Comparison of ENCODE assay signal across 8 mouse cellular contexts in genomic region chr17:34309683-34310385, GRCm38 (mm10). TPM values are rescaled to one million over a fixed set of nuclear protein-coding genes. Genes with fewer than 3 reads are reported as not detected.
DNase-seq lines count a peak whose midpoint lies in the region; ATAC-seq and TF ChIP-seq lines count a peak whose summit lies in the region.

No protein-coding gene starts in this region.

- no peak overlapping the region for H3K27ac ChIP-seq in ES-E14 (ENCODE audit: insufficient read depth, low read depth, low read length, poor library complexity, severe bottlenecking)
- H3K27ac ChIP-seq in hindbrain, embryonic 10.5 days = peak overlapping the region; percentile 83
- no peak overlapping the region for H3K27ac ChIP-seq in lung, embryonic 15.5 days

- H3K9me3 ChIP-seq in ES-E14 (ENCODE audit: control insufficient read depth, insufficient read depth, low read depth, low read length) = no peaks in the 10 kb centered on the region
- no peaks in the 10 kb centered on the region for H3K9me3 ChIP-seq in hindbrain, embryonic 10.5 days
- H3K9me3 ChIP-seq in lung, embryonic 15.5 days = no peaks in the 10 kb centered on the region

- WGBS in hindbrain, embryonic 10.5 days = 25% methylated on average over 38 of the region's 38 CpGs
- 19% methylated on average over 38 of the region's 38 CpGs for WGBS in lung, embryonic 15.5 days

- DNase-seq in ES-E14 (ENCODE audit: low read depth, low spot score) = no peak
- DNase-seq in cerebellum, adult 8-10 months = peak; percentile 30
- DNase-seq in forelimb bud, embryonic 11.5 days (ENCODE audit: low read depth, low spot score) = peak; percentile 66
- peak; percentile 72 for DNase-seq in hindbrain, embryonic 10.5 days (ENCODE audit: low spot score)
- peak; percentile 59 to 67 for DNase-seq in layer of hippocampus, postnatal 10 days (ENCODE audit: low spot score in 2 of 2)
- DNase-seq in ovary, adult 18-20 months (ENCODE audit: low spot score) = peak; percentile 63
- DNase-seq in thymus, postnatal 36 days = peak; percentile 72 to 76

- peaks cover 5% of the 10 kb centered on the region; the same call in 1 of the 2 replicates for H3K27me3 ChIP-seq in hindbrain, embryonic 10.5 days (ENCODE audit: insufficient read depth, poor library complexity, severe bottlenecking)
- H3K27me3 ChIP-seq in lung, embryonic 15.5 days = peaks cover 3% of the 10 kb centered on the region; the same call in 1 of the 2 replicates

- H3K4me3 ChIP-seq in ES-E14 (ENCODE audit: insufficient read depth in 1 of 2, low read depth in 1 of 2, low read length in 2 of 2, poor library complexity in 1 of 2, severe bottlenecking in 1 of 2) = peak overlapping the region; percentile 52 to 61
- H3K4me3 ChIP-seq in hindbrain, embryonic 10.5 days = peak overlapping the region; percentile 64
- H3K4me3 ChIP-seq in lung, embryonic 15.5 days = peak overlapping the region; percentile 61

- peak; percentile 71; the same call in 1 of the 2 replicates for ATAC-seq in lung, embryonic 15.5 days (ENCODE audit: borderline replicate concordance, extremely low read depth, low FRiP score, low TSS enrichment)

- H3K4me2 ChIP-seq in lung, embryonic 15.5 days = peak overlapping the region; percentile 81

- in situ Hi-C loops in ES-E14 (cut with MboI; ENCODE audit: low sequenced_read_pairs in 2 of 2, unreplicated experiment in 2 of 2) = loop anchor here in 1 of 2 experiments (5.0 kb wide), 1 partner anchor 63 kb away; no protein-coding TSS in a partner anchor

- peak overlapping the region; percentile 48; the same call in 1 of the 2 replicates for H3K9ac ChIP-seq in ES-E14 (ENCODE audit: insufficient read depth, low read depth, low read length, poor library complexity, severe bottlenecking)
- peak overlapping the region; percentile 60 for H3K9ac ChIP-seq in lung, embryonic 15.5 days

- H3K4me1 ChIP-seq in ES-E14 (ENCODE audit: control insufficient read depth in 2 of 2, insufficient read depth in 2 of 2, low read length in 2 of 2, poor library complexity in 1 of 2) = peaks cover 0 to 4% of the 10 kb centered on the region in 2 experiments; a peak in 1 of 4 replicates
- H3K4me1 ChIP-seq in hindbrain, embryonic 10.5 days (replicated peaks) = peaks cover 5% of the 10 kb centered on the region
- 0 out of 2 replicates have a peak, but pooled peaks cover 3% of the 10 kb centered on the region for H3K4me1 ChIP-seq in lung, embryonic 15.5 days

- H3K36me3 ChIP-seq in ES-E14 (ENCODE audit: control insufficient read depth, insufficient read depth, low read length, poor library complexity, severe bottlenecking) = no peaks in the 10 kb centered on the region
- H3K36me3 ChIP-seq in hindbrain, embryonic 10.5 days = no peaks in the 10 kb centered on the region
- no peaks in the 10 kb centered on the region for H3K36me3 ChIP-seq in lung, embryonic 15.5 days

TF ChIP-seq in ES-E14, 5 proteins besides CTCF, POLR2A, EP300 and RAD21:
- TF ChIP-seq CHD2 (IDR thresholded peaks at IDR 0.05; ENCODE audit: low read depth, low read length) = no peak
- TF ChIP-seq ZNF384 (IDR thresholded peaks at IDR 0.05; ENCODE audit: low read depth, low read length) = no peak
- TF ChIP-seq HCFC1 (IDR thresholded peaks at IDR 0.05; ENCODE audit: borderline replicate concordance, insufficient read depth, low read length) = no peak
- no peak for TF ChIP-seq MAFK (IDR thresholded peaks at IDR 0.05; ENCODE audit: insufficient read depth, low read depth, low read length)
- TF ChIP-seq ZC3H11A (IDR thresholded peaks at IDR 0.05; ENCODE audit: borderline replicate concordance, low read depth, low read length) = no peak

RNA-seq across cellular contexts. Expression of gene H2-Eb1, which starts 4.2 kb away (rescaled TPM):
- 3.4 and 5.7 TPM in 2 replicates for total RNA-seq in ES-E14 (2012; rRNA removed)
- 1.0 and 1.3 TPM in 2 replicates for polyA plus RNA-seq in hindbrain, embryonic 10.5 days (2016; fragmentation: Nextera tagmentation; extraction: Ambion mirVana)
- total RNA-seq in layer of hippocampus, postnatal 10 days (2021) = 1 to 10 TPM; 1.3 to 2.3 TPM
- polyA plus RNA-seq in lung, embryonic 15.5 days (2015; fragmentation: Nextera tagmentation; extraction: Ambion mirVana) = 4.7 and 12.0 TPM in 2 replicates

RNA-seq across cellular contexts. Expression of gene H2-Eb2, which starts 15.6 kb away (rescaled TPM):
- total RNA-seq in ES-E14 (2012; rRNA removed) = not detected in 2 replicates
- not detected in 2 replicates for polyA plus RNA-seq in hindbrain, embryonic 10.5 days (2016; fragmentation: Nextera tagmentation; extraction: Ambion mirVana)
- not detected for total RNA-seq in layer of hippocampus, postnatal 10 days (2021)
- 0.11 TPM in 1 of 2 replicates, not detected in the other for polyA plus RNA-seq in lung, embryonic 15.5 days (2015; fragmentation: Nextera tagmentation; extraction: Ambion mirVana)

RNA-seq across cellular contexts. Expression of gene H2-Aa, which starts 22.2 kb away (rescaled TPM):
- total RNA-seq in ES-E14 (2012; rRNA removed) = 0.48 and 1.6 TPM in 2 replicates
- not detected in 2 replicates for polyA plus RNA-seq in hindbrain, embryonic 10.5 days (2016; fragmentation: Nextera tagmentation; extraction: Ambion mirVana)
- under 1 TPM; 0.64 to 0.69 TPM for total RNA-seq in layer of hippocampus, postnatal 10 days (2021)
- 6.3 and 18.9 TPM in 2 replicates for polyA plus RNA-seq in lung, embryonic 15.5 days (2015; fragmentation: Nextera tagmentation; extraction: Ambion mirVana)

RNA-seq across cellular contexts. Expression of gene Btnl2, which starts 44.8 kb away (rescaled TPM):
- not detected in 2 replicates for total RNA-seq in ES-E14 (2012; rRNA removed)
- not detected in 2 replicates for polyA plus RNA-seq in hindbrain, embryonic 10.5 days (2016; fragmentation: Nextera tagmentation; extraction: Ambion mirVana)
- 1 to 10 TPM in 1 of 2 experiments, under 1 TPM in 1; 0.58 to 1.3 TPM for total RNA-seq in layer of hippocampus, postnatal 10 days (2021)
- 0.08 and 0.16 TPM in 2 replicates for polyA plus RNA-seq in lung, embryonic 15.5 days (2015; fragmentation: Nextera tagmentation; extraction: Ambion mirVana)

RNA-seq across cellular contexts. Expression of gene H2-Ab1, which starts 52.3 kb away (rescaled TPM):
- total RNA-seq in ES-E14 (2012; rRNA removed) = 1.9 and 2.9 TPM in 2 replicates
- 4.7 and 5.3 TPM in 2 replicates for polyA plus RNA-seq in hindbrain, embryonic 10.5 days (2016; fragmentation: Nextera tagmentation; extraction: Ambion mirVana)
- total RNA-seq in layer of hippocampus, postnatal 10 days (2021) = 1 to 10 TPM; 1.6 to 1.8 TPM
- 12.1 and 42.0 TPM in 2 replicates for polyA plus RNA-seq in lung, embryonic 15.5 days (2015; fragmentation: Nextera tagmentation; extraction: Ambion mirVana)
